Mouse (Mus musculus) B cell, adult 2 months (primary cell): Measurements from ENCODE around the gene Trabd2b.

Source experiments
- DNase-seq, 2 experiments: peaks; one replicate each; pipeline ENCODE4 v3.0.0; 2022

The Trabd2b gene

DNA sequence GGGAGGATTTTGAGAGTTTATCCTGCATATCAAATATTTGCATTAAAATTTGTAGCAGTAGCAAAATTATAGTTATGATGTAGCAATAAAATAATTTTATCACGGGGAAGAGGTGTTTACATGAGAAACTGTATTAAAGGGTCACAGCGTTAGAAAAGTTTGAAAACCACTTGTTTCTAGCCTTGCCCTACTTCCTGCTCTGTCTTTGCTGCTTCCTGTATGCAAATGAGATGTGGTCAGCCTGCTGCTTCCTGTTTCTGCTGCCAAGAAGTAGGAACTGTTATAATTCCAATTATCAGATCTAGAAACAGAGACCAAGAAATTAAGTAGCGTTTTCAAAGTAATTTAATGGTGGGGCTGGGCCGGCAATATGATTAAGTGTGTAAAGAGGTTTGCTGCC lies 245.9 kb downstream of the Trabd2b start:
- peak; percentile 68 to 73 for DNase-seq

GRCm38 (mm10) chr4:114657933-114658332 lies 251.4 kb downstream of the Trabd2b start:
- no peak for DNase-seq

DNA sequence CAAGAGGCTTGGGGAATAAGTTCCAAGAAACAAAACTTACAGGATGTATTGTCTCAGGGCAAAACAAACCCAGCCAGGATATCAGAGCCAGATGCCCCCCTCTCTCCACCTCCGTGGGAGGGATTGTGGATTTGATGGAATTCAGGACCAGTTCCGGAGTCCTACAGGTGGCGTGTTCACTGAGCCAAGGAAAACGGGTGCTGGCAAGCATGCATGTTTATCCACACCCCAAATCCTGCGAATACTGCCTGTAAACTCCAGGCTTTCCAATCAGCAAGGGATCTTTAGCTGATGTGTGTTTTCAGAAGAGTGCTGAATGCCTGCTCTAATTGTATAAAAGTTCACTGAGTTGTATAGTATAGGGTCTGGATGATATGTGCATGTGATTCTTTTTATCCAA lies 253.4 kb downstream of the Trabd2b start:
- no peak for DNase-seq

DNA sequence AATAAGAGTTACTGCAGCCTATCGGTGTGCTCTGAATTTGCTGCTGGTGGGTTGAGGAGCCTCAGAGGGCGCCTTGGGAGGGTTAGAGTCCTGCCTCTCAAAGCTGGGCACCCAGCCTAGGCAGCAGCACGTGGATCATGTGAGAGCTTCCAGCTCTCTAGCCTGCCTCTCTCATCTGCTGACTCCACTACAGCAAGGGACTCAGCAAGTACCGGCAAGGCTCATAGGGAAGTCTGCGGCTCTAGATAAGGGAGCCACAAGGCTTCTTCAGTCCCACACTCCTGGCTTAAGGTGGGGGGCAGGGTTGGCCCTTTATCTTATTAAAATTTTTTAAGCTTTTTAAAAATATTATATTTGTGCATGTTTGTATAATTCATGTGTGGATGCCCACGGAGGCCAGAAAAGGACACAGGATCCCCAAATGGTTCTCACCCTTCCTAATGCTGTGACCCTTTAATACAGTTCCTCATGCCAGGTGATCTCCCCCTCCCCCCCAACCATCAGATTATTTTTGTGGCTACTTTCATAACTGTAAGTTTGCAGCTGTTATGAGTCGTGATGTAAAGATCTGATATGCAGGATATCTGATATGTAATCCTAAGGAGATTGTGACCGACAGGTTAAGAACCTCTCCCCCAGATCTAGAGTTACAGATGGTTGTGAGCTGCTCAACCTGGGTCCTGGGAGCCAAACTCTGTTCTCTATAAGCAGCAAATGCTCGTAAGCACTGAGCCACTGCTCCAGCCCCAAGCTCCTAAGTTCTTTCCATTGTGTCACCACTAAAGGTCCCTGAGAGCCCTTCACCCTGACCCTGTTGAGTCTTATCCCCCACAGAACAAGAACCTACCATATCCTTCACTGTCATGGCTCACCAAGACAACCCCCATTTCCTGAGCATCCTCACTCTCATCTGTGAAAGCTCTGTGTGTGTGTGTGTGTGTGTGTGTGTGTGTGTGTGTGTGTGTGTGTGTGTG lies 257.8 kb downstream of the Trabd2b start:
- no peak for DNase-seq
